Mouse (Mus musculus): Measurements from ENCODE around the gene Dip2c.
A peak's percentile ranks its signal among the peaks of the same experiment; 100 is the strongest.

Gene Dip2c

DNA sequence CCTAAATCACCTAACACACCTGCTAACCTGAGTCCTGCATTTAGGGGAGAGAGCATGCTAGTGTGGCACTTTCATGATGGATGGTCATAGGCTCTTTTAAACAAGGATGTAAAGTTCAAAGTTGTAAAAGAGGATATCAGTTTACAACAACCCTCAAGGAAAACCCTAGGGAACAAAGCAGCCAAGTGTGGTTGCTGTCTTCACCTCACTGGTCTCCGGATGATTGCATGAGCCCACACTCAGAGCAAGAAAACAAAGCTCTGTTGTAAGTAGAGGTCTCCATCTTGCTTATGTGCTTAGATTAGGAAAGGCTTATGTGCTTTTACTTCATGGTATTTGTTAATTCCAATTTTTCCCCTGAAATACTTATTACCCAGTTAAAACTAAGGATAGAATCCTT is 384.4 kb downstream of the Dip2c start:
- no peak for DNase-seq (ENCODE audit: low read depth, low spot score)

GRCm38 (mm10) chr13:9663593-9663992 is 387.3 kb downstream of the Dip2c start:
- no peak for DNase-seq (ENCODE audit: low read depth, low spot score)

GRCm38 (mm10) chr13:9667954-9668496 is 391.7 kb downstream of the Dip2c start:
- DNase-seq (ENCODE audit: low read depth, low spot score), result no peak

DNA sequence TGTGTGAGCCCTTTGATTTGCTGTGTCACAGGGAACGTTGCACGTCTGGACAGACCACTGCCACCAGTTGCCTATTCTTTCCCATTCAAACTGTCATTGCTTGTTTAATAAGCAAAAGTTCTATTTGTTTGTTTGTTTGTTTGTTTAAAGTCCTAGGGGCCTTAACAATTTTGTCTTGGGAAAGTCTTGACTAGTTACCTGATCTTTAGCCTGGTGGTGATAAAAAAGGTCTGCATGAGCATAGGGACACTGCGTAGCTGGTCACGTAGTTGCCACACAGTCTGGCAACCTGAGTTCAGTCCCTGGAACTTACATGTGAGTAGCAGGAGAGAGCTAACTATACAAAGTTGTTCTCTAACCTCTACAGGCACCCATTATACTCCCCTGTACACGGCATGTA is 392.9 kb downstream of the Dip2c start:
- DNase-seq (ENCODE audit: low read depth, low spot score), result no peak

GRCm38 (mm10) chr13:9674126-9674525 is 397.8 kb downstream of the Dip2c start:
- no peak for DNase-seq (ENCODE audit: low read depth, low spot score)

GRCm38 (mm10) chr13:9681492-9681891 is 405.2 kb downstream of the Dip2c start:
- DNase-seq (ENCODE audit: low read depth, low spot score), result no peak

DNA sequence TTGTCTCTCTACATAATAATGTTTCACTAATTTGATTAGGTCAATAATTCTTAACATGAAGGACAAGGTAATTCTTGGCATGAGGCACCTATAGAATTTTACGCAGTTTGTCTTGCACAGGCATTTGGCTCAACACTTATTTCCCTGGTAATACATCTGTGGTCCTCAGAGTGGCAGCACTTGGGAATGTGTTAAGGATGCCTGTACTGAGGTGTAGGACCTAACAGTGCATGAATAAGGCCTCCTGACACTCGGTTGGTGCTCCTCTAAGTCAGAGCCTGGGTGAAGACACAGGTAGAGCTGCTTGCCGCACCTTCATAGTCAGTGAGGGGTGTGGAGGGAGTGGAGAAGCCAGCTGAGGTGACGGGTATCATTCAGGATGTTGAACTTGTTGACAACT is 407.0 kb downstream of the Dip2c start:
- no peak for DNase-seq (ENCODE audit: low read depth, low spot score)

DNA sequence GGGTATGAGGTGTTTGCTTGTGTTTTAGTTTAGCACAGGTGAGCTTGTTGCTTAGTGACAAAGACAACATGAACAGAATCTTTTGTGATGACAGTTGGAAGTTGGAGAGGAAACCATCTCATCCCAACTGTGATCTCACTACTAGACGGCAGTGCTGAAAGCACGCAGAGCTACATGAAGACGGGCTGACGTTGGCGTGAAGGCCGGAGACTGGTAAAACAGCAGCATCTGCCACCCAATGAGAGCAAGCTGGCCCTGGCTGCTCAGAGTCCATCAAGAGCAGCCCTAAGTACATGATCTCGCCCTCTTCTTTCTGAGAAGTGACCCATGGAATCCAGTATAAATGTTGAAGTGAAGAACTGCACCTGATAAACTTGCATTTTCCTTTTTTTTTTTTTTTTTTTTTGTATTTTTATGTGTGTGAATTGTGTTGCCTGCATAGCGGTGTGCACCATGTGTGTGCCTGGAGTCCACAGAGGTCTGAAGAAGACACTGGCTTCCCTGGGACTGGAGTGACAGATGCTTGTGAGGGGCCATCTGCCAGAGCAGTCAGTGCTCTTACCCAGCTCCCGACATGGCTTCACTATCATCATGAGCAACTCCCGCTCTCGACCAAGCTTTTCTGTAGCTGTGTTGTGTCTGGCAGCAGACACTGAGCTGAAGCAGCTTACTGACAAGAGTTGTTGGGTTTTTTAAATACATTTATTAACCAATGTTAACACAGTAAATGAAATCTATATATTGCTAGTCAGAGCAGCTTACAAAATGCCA is 408.0 kb downstream of the Dip2c start:
- DNase-seq (ENCODE audit: low read depth, low spot score), result no peak

GRCm38 (mm10) chr13:9686261-9686660 is 409.9 kb downstream of the Dip2c start:
- peak; percentile 44 for DNase-seq (ENCODE audit: low read depth, low spot score)

GRCm38 (mm10) chr13:9686765-9687164 is 410.4 kb downstream of the Dip2c start:
- peak; percentile 38 for DNase-seq (ENCODE audit: low read depth, low spot score)

DNA sequence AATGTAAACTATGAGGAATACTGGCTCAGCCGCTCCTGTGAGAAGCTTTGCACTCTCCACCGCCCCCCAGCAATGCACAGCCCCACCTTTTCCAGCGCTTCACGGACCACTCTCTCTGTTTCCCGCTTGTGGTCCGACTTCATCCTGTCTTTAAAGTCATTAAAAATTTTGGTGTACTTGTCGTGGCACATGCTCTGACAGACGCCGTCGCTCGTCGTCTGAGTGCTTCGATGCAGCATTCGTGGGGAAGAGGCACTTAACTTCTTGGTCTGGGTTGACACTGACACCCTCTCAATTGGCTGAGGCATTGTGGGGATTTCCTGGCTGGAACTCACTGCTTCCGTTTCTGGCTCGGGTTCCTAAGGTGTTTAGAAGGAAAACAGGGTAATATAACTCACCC is 413.0 kb downstream of the Dip2c start:
- DNase-seq (ENCODE audit: low read depth, low spot score), result no peak

- no peak for DNase-seq (ENCODE audit: low read depth, low spot score)
Measured at GRCm38 (mm10) chr13:9692876-9693275, 416.5 kb downstream of the Dip2c start.

DNA sequence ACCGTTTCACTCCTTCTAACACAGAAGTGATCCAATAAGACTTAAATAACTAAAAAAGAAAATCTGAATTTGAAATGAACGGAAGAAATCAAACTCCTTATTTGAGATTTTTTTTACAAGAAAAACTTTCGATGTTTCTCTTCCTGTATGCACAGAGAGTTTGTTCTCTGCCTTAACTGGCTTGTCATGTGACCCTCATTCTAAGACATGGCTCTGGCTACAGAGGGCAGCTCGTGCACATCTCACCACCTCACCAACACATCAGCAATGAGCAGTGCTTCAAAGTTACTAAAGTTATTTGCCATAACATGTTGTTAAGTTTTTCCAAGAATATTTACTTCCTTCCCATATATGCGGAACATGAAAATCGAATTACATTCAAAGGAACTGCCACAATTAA is 418.3 kb downstream of the Dip2c start:
- no peak for DNase-seq (ENCODE audit: low read depth, low spot score)

GRCm38 (mm10) chr13:9695403-9695802 is 419.1 kb downstream of the Dip2c start:
- DNase-seq (ENCODE audit: low read depth, low spot score), result no peak

- DNase-seq (ENCODE audit: low read depth, low spot score), result no peak
Measured at GRCm38 (mm10) chr13:9695809-9696208, 419.5 kb downstream of the Dip2c start.

GRCm38 (mm10) chr13:9697340-9697739 is 421.0 kb downstream of the Dip2c start:
- DNase-seq (ENCODE audit: low read depth, low spot score), result no peak

DNA sequence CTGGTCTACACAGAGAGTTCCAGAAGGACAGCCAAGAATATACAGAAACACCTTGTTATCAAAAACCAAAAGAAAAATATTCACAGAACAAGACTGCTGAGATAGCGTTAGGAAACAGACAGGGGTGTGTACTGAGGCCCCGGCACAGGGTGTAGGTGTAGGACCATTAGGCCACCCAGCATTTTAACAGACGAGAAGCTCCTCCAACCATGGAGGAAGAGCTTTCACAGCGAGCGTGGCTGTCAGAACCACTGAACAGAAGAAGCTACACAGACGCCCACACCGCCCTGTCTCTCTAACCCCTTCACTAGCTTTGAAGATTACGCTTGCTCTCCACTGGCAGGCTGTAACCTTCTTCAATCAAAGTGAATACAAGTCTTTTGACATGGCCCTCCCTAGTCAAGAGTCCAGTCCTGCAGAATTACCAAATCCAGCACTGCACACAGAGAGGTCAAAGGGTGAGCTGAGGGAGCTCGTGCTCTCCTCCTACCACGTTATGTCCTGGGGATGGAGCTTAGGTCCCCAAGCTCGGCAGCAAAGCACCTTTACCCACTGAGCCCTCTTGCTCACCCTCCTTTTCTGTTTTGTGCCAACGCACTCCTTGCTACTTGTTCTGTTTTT is 426.4 kb downstream of the Dip2c start:
- no peak for DNase-seq (ENCODE audit: low read depth, low spot score)

DNA sequence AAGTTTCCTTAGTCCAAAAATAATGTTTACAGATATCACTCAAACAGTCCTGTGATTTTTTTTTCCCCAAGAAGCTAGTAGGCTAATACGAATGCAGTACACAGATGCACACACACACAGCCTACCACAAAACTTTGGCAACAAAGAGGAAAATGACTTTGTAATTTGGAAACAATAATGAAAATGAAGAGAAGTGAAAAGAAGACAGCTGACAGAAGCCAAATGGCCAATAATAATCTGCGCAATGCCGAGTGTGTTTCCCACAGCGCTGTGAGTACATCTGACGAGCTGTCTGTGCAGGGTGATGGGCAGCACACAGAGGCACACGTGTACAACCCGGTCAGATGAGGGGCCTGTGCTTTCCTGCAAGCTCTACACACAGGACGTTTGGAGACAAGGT is 430.4 kb downstream of the Dip2c start:
- DNase-seq (ENCODE audit: low read depth, low spot score), result no peak

GRCm38 (mm10) chr13:9708433-9709240 is 432.3 kb downstream of the Dip2c start:
- DNase-seq (ENCODE audit: low read depth, low spot score), result no peak

DNA sequence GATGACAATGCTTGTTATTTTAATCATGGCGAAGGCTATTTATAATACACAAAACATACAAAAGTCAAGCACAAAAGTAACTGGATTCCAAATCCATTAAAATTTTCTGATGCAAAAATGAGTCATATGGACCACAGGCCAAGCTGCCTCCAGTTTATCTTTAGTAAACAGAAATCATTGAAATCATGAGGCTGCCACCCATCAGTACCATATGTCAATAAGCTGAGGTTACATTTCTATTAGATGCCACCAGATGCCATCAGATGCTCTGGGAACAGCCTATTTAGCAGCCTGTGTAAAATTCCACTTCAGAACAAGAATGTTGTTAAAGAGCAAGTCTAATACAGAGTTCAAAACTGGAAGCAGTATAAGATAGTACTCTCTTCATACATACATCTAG is 436.1 kb downstream of the Dip2c start:
- DNase-seq (ENCODE audit: low read depth, low spot score), result no peak

DNA sequence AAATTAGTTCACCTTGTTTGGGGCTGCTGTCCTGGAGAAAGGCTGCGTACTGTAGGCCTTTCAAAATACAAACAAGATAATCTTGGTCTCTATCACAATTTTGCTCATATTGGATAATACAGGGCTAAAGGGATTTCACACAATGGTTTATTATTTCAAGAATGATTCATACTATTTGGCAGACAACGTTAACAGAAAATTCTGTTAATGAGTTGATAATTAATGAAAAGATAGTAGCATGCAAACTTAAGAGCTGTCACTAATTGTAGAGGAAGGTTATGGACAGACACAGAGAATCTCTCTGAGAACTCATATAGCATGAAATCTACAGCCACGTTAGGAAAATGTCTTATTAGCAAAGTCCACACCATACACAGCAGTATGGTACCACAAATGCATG is 436.6 kb downstream of the Dip2c start:
- DNase-seq (ENCODE audit: low read depth, low spot score), result no peak

DNA sequence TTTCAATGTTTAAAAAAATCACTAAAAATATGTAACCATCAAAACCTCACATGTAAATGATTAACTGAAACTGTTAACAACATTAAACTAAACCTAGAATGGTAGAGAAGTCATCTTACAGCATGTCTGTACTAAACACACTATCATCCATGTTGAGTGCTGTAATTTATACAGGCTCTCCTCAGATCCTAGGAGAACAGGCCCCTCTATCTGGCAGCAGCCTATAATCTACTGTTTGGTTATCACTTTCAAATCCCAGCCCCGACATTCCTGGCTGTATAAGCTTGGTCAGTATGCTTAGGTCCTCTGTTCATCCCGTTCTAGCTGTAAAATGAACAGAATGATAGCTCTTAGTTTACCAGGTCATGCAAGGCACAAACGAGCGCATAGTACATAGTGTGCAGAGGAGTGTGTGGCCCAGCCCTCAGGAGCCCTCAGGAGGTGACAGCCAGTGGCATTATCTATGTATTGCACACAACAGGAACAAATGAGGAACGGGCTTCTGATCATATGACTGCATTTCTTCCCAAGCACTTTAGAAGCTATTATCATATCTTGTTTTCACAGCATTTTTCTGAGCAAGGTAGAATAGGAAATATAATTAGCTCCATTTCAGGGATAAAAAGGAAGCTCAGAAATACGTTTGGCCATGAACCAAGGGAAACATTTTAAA is 437.3 kb downstream of the Dip2c start:
- DNase-seq (ENCODE audit: low read depth, low spot score), result no peak
